Mouse (Mus musculus) lung, adult 2 months (tissue): ENCODE measurements around the gene Cradd.

Experiments
- CTCF ChIP-seq: fragments of 200-500 bp; IDR thresholded peaks from 2 replicates; pipeline ENCODE4 v1.5.1; 2011; ENCODE audit warnings: mild to moderate bottlenecking, low read length, control low read depth; ENCODE audit not compliant: insufficient read depth
- POLR2A ChIP-seq: fragments of 200-500 bp; IDR thresholded peaks from 2 replicates; pipeline ENCODE4 v1.6.1; 2011; ENCODE audit warnings: low read depth, mild to moderate bottlenecking, control low read depth, low read length, borderline replicate concordance; ENCODE audit errors: extremely low read depth

DNA sequence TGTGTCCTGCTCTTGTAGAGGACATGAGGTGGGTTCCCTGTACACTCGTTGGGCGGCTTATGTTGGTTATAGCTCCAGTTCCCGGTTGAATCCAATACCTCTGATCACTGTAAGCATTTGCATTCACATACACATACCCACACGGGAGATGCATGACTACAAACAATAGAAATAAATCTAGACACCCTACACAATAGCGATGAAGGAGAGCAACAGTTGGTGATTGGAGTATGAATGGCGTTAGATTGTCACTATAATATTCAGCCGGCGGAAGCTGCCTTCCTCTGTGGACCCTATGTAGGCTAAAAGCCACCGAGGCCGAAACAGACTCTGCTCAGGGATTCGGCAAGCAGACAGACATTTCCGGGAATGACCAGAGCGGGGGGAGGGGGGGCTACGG lies 44.2 kb upstream of the Cradd start:
- no peak for TF ChIP-seq CTCF
- no peak for TF ChIP-seq POLR2A
